Mouse (Mus musculus) myocyte (in vitro differentiated cells): Measurements from ENCODE around the gene Spata31d1a. TPM values are rescaled to one million over a fixed set of nuclear protein-coding genes. Genes with fewer than 3 reads are reported as not detected.

Experiments
- polyA plus RNA-seq: library from polyadenylated mRNA; unstranded; fragments of >200 nt; fragmentation: generic; extraction: Trizol; gene quantifications from one replicate; pipeline ENCODE4 v1.2.1, GENCODE M21; 2012; ENCODE audit warnings: missing spikeins

Gene Spata31d1a
- polyA plus RNA-seq, 1 experiment, result not detected

Other genes starting within 250 kb of the Spata31d1a start
- gene Agtpbp1, start 125.1 kb downstream of the Spata31d1a start, polyA plus RNA-seq, result 10.1 TPM
- gene Naa35, start 125.1 kb downstream of the Spata31d1a start, polyA plus RNA-seq, result 32.3 TPM
- gene Golm1, start 34.5 kb downstream of the Spata31d1a start, polyA plus RNA-seq, result 4.8 TPM
- gene 4921517D22Rik, start 16.2 kb downstream of the Spata31d1a start, polyA plus RNA-seq, result not detected
- not detected for gene Spata31d1b, start 2.0 kb upstream of the Spata31d1a start, polyA plus RNA-seq
- gene Spata31d1d, start 21.4 kb upstream of the Spata31d1a start, polyA plus RNA-seq, result not detected
- gene 1700014D04Rik, start 36.4 kb upstream of the Spata31d1a start, polyA plus RNA-seq, result not detected
- 58.8 TPM for gene Isca1, start 59.5 kb upstream of the Spata31d1a start, polyA plus RNA-seq
- not detected for gene Gm49354, start 71.9 kb upstream of the Spata31d1a start, polyA plus RNA-seq
- 17.8 TPM for gene Tut7, start 112.8 kb upstream of the Spata31d1a start, polyA plus RNA-seq